Mouse (Mus musculus) lung, embryonic 14.5 days (tissue): ENCODE data around the gene Ppp1r37. TPM values are rescaled to one million over a fixed set of nuclear protein-coding genes. Genes with fewer than 3 reads are reported as not detected.

Experiments
- ATAC-seq: fragments of 200-750 bp; cut with Nextera tagmentation; 2 replicates; pipeline ENCODE4 v1.8.0; 2017; ENCODE audit warnings: mild to moderate bottlenecking, moderate TSS enrichment, moderate library complexity; ENCODE audit not compliant: insufficient read depth
- DNase-seq: peaks from one replicate; pipeline ENCODE4 v3.0.0-alpha.2; 2015
- H3K27ac ChIP-seq: fragments of 300-500 bp; sonication (generic); 2 replicates; pipeline ENCODE4 v1.5.1; 2014; ENCODE audit warnings: low read depth, mild to moderate bottlenecking, moderate library complexity
- H3K27me3 ChIP-seq: fragments of 300-500 bp; sonication (generic); 2 replicates; pipeline ENCODE4 v1.6.1; 2014; ENCODE audit warnings: low read length, control low read depth; ENCODE audit not compliant: insufficient read depth
- H3K36me3 ChIP-seq: fragments of 300-500 bp; sonication (generic); 2 replicates; pipeline ENCODE4 v1.6.1; 2014; ENCODE audit warnings: control low read depth; ENCODE audit not compliant: insufficient read depth
- H3K4me1 ChIP-seq: fragments of 300-500 bp; sonication (generic); 2 replicates; pipeline ENCODE4 v1.6.1; 2014; ENCODE audit warnings: antibody characterized with exemption, control low read depth; ENCODE audit not compliant: insufficient read depth
- H3K4me2 ChIP-seq: fragments of 300-500 bp; sonication (generic); 2 replicates; pipeline ENCODE4 v1.6.1; 2014; ENCODE audit warnings: mild to moderate bottlenecking
- H3K4me3 ChIP-seq: fragments of 300-500 bp; sonication (generic); 2 replicates; pipeline ENCODE4 v1.5.1; 2014; ENCODE audit warnings: low read depth, low read length
- H3K9ac ChIP-seq: fragments of 300-500 bp; sonication (generic); 2 replicates; pipeline ENCODE4 v1.6.1; 2014
- H3K9me3 ChIP-seq: fragments of 300-500 bp; sonication (generic); 2 replicates; pipeline ENCODE4 v1.6.1; 2016; ENCODE audit warnings: low read depth, low read length, control low read depth
- CTCF ChIP-seq: IDR thresholded peaks from 2 replicates; pipeline ENCODE4 v1.5.1; 2016; ENCODE audit warnings: antibody characterized with exemption, low read depth
- WGBS: fragments of 180-500 bp; shearing (Covaris S2); extraction: QIAGEN DNeasy Blood & Tissue Kit; methylation state at CpG from one replicate; pipeline ENCODE4 v1.1.7; 2014; 5-methylcytosine and 5-hydroxymethylcytosine counted together
- polyA plus RNA-seq: library from polyadenylated mRNA; unstranded; fragments of >200 nt; fragmentation: Nextera tagmentation; extraction: Ambion mirVana; gene quantifications from 2 replicates; pipeline ENCODE4 v1.2.1, GENCODE M21; 2014

The Ppp1r37 gene
- polyA plus RNA-seq, 1 experiment from 2014 or later: 6.2 TPM

DNA sequence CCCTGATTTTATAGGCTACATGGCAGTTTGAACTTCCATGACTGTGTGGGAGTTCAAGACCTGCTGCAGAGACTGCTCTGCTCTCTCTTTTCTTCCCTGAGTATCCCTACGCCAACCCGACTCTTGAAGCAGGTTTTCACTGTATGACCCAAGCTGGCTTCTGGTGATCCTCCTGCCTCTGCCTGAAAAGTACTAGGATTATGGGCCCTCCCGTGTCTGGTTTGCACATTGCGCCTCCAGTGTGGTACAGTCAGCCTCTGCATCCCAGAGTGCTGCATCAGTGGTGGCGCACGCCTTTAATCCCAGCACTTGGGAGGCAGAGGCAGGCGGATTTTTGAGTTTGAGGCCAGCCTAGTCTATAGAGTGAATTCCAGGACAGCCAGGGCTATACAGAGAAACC, 53.1 kb downstream of the Ppp1r37 start:
- Histone ChIP-seq H3K9ac (0 out of 2 replicates have a peak overlapping the region, but pooled peaks have one; percentile 83), H3K9me3 (no peaks in the 10 kb centered on the region), H3K4me2 (peak overlapping the region; percentile 98), H3K36me3 (no peaks in the 10 kb centered on the region), H3K4me3 (peak overlapping the region; percentile 80), H3K4me1 (no peaks in the 10 kb centered on the region), H3K27me3 (no peaks in the 10 kb centered on the region), H3K27ac (no peak overlapping the region)
- 94% methylated on average over 7 of the region's 7 CpGs for WGBS
- ATAC-seq (no peak), DNase-seq (no peak)
- no peak for TF ChIP-seq CTCF

DNA sequence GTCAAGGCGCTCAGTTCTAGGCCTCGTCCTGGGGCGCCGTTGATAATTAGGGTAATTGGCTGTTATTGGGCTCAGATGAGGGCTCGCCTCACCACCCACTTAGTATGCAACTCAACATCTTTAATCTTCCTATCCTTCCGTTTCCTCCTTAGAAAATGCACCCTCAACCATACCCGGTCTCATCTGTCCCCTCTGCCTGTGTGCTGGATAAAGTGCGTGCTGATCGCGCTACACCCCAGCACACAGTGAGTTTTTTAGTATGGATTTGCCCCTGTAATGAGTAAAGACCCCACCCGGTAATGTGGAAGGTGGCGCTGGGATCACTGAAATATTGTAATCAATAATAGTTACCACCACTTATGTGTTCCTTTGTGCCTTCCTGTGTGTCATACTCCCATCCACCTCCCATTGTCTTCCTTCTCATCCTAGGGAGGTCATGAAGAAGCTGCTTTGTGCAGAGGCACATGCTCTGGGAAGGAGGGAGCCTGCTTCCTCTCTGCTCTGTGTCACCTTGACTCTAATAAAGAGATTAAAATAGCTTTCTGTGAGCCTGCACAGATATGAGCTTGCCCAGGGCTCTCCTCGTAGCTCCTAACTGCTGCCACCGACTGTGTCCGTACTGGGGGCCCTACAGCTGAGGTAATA, 53.8 kb downstream of the Ppp1r37 start:
- Histone ChIP-seq H3K4me1 (no peaks in the 10 kb centered on the region), H3K36me3 (no peaks in the 10 kb centered on the region), H3K9me3 (no peaks in the 10 kb centered on the region), H3K4me2 (peak overlapping the region; percentile 98), H3K4me3 (peak overlapping the region; percentile 80), H3K27ac (peak overlapping the region; percentile 46; the same call in 1 of the 2 replicates), H3K27me3 (no peaks in the 10 kb centered on the region), H3K9ac (peak overlapping the region; percentile 83)
- WGBS: 8% methylated on average over 15 of the region's 15 CpGs
- DNase-seq (no peak), ATAC-seq (peak; percentile 19)
- no peak for TF ChIP-seq CTCF

DNA sequence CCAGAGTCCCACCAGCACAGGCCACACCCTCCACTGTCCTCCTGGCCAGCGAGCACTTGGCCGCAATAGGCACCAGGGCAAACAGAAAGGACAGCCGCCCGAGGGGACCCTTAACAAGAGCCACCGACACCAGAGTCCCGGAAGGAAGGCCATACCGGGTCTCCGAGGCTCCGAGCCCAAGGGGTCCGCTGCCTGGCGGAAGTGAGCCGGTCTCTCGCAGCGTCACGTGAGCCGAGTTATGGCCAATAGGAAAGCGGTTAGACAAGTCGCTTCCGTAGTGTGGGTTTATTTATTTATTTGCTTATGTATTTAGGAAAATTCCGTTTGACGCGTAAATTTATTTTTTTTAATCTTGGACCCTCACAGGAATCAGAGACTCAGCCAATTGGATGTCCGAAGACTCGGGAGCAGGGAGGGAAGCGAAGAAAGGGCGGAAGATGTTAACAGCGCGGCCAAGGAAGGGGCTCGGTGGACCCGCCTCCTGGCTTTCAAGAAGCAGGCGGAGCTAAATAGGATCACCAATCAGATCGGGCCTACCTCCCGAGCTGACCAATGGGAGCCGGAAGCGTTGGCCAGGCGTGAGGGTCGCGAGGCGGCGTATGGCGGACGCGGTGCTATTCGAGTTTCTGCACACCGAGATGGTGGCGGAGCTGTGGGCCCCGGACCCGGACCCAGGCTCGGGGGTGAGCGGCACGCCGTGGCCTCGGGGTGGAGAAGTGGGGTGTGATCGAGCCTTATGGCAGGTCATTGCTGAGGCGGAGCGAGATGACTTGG, 54.5 kb downstream of the Ppp1r37 start, which contains the start of the genes Bloc1s3 and Trappc6a:
TSS of gene Bloc1s3 (minus strand) at position 218 of the 774 bp plus-strand sequence.
TSS of gene Trappc6a (plus strand) at position 246 of the 774 bp plus-strand sequence.
- peak within 1 kb of the TSS; percentile 98 for H3K4me2 ChIP-seq
- peak; percentile 97 for DNase-seq
- WGBS: 1% methylated on average over 56 of the region's 56 CpGs
- peak within 1 kb of the TSS; percentile 46 for H3K27ac ChIP-seq
- H3K4me3 ChIP-seq: peak within 1 kb of the TSS; percentile 80
- H3K4me1 ChIP-seq: no peaks in the 10 kb centered on the region
- TF ChIP-seq CTCF: no peak
- H3K9ac ChIP-seq: peak within 1 kb of the TSS; percentile 83
- H3K36me3 ChIP-seq: no peaks in the 10 kb centered on the region
- ATAC-seq: peak; percentile 95
- H3K9me3 ChIP-seq: no peaks in the 10 kb centered on the region
- H3K27me3 ChIP-seq: no peaks in the 10 kb centered on the region

DNA sequence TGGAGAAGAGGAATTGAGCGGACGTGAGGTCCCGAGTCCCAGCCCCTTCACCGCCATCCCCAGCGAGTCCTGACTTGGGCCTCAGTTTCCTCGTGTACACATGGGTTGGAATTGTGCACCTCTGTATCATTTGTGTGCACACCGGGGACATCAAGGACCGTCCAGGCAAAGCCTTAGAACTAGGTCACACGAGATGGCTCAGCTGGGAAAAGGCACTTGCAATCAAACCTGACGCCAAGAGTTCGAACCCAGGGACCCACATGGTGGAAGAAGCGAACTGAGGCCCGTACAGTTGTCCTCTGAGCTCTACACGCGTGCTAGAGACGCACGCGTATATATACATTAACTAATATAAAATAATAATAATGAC, 55.3 kb downstream of the Ppp1r37 start:
- Histone ChIP-seq H3K9ac (peak overlapping the region; percentile 53), H3K36me3 (no peaks in the 10 kb centered on the region), H3K27me3 (no peaks in the 10 kb centered on the region), H3K27ac (peak overlapping the region; percentile 37; the same call in 1 of the 2 replicates), H3K4me2 (peak overlapping the region; percentile 98), H3K4me3 (peak overlapping the region; percentile 80), H3K9me3 (no peaks in the 10 kb centered on the region), H3K4me1 (no peaks in the 10 kb centered on the region)
- WGBS: 4% methylated on average over 18 of the region's 18 CpGs
- no peak for TF ChIP-seq CTCF
- DNase-seq (no peak), ATAC-seq (no peak)

DNA sequence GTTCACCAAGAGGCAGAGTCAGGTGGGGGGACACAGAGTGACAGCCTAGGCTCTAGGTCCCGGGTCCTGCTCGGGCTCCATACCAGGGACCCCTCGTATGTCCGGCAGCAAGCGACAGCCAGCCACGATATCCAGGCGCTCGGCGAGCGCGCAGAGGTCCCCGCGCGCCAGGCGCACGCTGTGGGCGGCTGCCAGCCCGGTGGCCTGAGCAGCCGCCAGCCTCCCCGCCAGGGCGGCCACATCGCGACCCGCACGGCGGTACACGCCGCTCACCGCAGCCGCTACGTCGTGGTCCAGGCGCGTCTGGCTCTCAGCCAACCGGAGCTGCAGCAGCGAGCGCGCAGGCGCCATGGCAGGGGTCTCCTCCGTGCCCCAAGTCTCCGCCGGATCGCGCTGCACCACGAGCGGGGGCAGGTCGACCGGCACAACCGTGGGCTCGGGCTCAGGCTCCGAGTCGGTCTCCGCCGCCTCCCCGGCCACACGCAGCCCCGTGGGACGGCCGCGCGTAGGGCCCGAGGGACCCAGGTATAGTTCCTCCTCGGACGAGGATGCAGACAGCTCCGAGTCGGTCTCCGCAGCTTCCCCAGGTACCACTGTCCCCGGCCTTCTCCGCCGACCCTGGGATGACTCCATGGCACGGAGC, 55.8 kb downstream of the Ppp1r37 start:
- Histone ChIP-seq H3K9ac (peak overlapping the region; percentile 53), H3K4me1 (no peaks in the 10 kb centered on the region), H3K27ac (no peak overlapping the region), H3K4me3 (peak overlapping the region; percentile 80), H3K27me3 (no peaks in the 10 kb centered on the region), H3K9me3 (no peaks in the 10 kb centered on the region), H3K36me3 (no peaks in the 10 kb centered on the region), H3K4me2 (peak overlapping the region; percentile 98)
- DNase-seq: peak; percentile 81
- no peak for TF ChIP-seq CTCF
- no peak for ATAC-seq
- under 1% methylated on average over 71 of the region's 71 CpGs for WGBS

DNA sequence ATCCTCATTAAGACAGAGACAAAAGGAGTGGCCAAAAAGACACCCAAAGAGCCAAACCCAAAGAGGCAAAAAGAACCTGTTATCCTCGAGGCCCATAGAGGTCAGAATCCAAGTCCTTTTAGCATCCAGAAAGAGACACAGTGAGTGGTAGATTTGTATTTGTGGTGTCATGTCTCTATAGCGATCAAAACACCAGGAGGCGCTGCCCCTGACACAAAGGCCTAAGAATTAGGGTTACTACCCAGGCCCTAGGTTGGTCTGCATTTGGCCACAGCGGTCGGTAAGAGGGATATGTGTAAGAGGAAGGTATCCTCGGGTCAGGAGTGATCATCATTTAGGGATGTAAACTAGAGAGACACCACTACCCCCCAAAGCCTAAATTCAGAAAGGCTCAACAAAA, 56.5 kb downstream of the Ppp1r37 start:
- ATAC-seq (no peak), DNase-seq (peak; percentile 60)
- Histone ChIP-seq H3K4me1 (no peaks in the 10 kb centered on the region), H3K9ac (peak overlapping the region; percentile 53; the same call in 1 of the 2 replicates), H3K36me3 (no peaks in the 10 kb centered on the region), H3K4me3 (peak overlapping the region; percentile 80; the same call in 1 of the 2 replicates), H3K4me2 (peak overlapping the region; percentile 98), H3K27ac (no peak overlapping the region), H3K9me3 (no peaks in the 10 kb centered on the region), H3K27me3 (no peaks in the 10 kb centered on the region)
- peak; percentile 45 for TF ChIP-seq CTCF
- WGBS: 38% methylated on average over 6 of the region's 6 CpGs
